Mouse (Mus musculus): Measurements from ENCODE around the gene H2al1h. TPM values are rescaled to one million over a fixed set of nuclear protein-coding genes. Genes with fewer than 3 reads are reported as not detected.
"Not testable (repeated sequence)": the region's sequence is repeated elsewhere in the genome, so short reads cannot be mapped to it uniquely, and the experiment has no call there.

H2al1h gene
- polyA plus RNA-seq, 1 experiment from 2014 or later: not detected

DNA sequence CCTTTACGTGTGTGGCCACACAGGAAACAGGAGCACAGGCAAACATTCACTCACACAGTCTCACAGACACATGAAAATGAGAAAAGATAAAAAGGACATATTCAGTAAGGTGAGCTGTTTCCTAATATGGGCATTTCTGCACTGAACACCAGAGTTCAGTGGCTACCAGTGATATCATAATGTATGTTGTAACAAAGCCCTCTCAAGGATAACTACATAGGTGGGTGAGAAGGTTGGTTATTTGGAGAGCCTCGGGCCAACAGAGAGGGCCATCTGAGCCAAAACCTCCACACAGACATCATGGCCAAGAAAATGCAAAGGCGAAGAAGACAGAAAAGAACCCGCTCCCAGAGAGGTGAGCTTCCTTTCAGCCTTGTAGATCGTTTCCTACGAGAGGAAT, 12.8 kb upstream of the H2al1h start, which contains the start of gene H2al1d:
Gene H2al1d, plus strand, starts transcription at position 301 of the 400 bp plus-strand sequence.
- no CpG with 5 or more reads among the region's 6 CpGs for WGBS
- H3K4me3 ChIP-seq (ENCODE audit: low read depth, low read length): not testable (repeated sequence)

DNA sequence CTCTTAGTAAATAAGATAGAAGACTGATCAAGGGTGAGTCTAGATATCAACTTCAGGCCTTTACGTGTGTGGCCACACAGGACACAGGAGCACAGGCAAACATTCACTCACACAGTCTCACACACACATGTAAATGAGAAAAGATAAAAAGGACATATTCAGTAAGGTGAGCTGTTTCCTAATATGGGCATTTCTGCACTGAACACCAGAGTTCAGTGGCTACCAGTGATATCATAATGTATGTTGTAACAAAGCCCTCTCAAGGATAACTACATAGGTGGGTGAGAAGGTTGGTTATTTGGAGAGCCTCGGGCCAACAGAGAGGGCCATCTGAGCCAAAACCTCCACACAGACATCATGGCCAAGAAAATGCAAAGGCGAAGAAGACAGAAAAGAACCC, 9.7 kb upstream of the H2al1h start, which contains the start of gene H2al1e:
Gene H2al1e, plus strand, starts transcription at position 301 of the 400 bp plus-strand sequence.
- H3K4me3 ChIP-seq (ENCODE audit: low read depth, low read length); ATAC-seq (replicated peaks; ENCODE audit: low FRiP score, low TSS enrichment, low read depth); H3K36me3 ChIP-seq (ENCODE audit: control insufficient read depth, insufficient read depth, low read length); H3K27me3 ChIP-seq (replicated peaks; ENCODE audit: control insufficient read depth, insufficient read depth, low read length); H3K9ac ChIP-seq (ENCODE audit: low read length); H3K4me1 ChIP-seq (replicated peaks; ENCODE audit: control insufficient read depth, insufficient read depth, low read length); H3K4me2 ChIP-seq (ENCODE audit: low read length); H3K9me3 ChIP-seq (ENCODE audit: control insufficient read depth, low read length); H3K27ac ChIP-seq (ENCODE audit: low read depth); DNase-seq (ENCODE audit: low spot score): not testable (repeated sequence)
- no CpG with 5 or more reads among the region's 3 CpGs for WGBS

More for the DNA sequence above, 12.8 kb upstream of the H2al1h start, which contains the start of gene H2al1d:
- H3K36me3 ChIP-seq (ENCODE audit: control insufficient read depth, insufficient read depth, low read length); ATAC-seq (replicated peaks; ENCODE audit: low FRiP score, low TSS enrichment, low read depth); H3K4me1 ChIP-seq (replicated peaks; ENCODE audit: control insufficient read depth, insufficient read depth, low read length); H3K9ac ChIP-seq (ENCODE audit: low read length); H3K9me3 ChIP-seq (ENCODE audit: control insufficient read depth, low read length); H3K4me2 ChIP-seq (ENCODE audit: low read length); H3K27ac ChIP-seq (ENCODE audit: low read depth); DNase-seq (ENCODE audit: low spot score); H3K27me3 ChIP-seq (replicated peaks; ENCODE audit: control insufficient read depth, insufficient read depth, low read length): not testable (repeated sequence)

DNA sequence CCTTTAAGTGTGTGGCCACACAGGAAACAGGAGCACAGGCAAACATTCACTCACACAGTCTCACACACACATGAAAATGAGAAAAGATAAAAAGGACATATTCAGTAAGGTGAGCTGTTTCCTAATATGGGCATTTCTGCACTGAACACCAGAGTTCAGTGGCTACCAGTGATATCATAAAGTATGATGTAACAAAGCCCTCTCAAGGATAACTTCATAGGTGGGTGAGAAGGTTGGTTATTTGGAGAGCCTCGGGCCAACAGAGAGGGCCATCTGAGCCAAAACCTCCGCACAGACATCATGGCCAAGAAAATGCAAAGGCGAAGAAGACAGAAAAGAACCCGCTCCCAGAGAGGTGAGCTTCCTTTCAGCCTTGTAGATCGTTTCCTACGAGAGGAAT, 6.4 kb upstream of the H2al1h start, which contains the start of gene H2al1f:
Gene H2al1f, plus strand, starts transcription at position 301 of the 400 bp plus-strand sequence.
- WGBS: no CpG with 5 or more reads among the region's 6 CpGs
- not testable (repeated sequence) for H3K4me2 ChIP-seq (ENCODE audit: low read length); DNase-seq (ENCODE audit: low spot score); H3K4me1 ChIP-seq (replicated peaks; ENCODE audit: control insufficient read depth, insufficient read depth, low read length); H3K9me3 ChIP-seq (ENCODE audit: control insufficient read depth, low read length); H3K9ac ChIP-seq (ENCODE audit: low read length); ATAC-seq (replicated peaks; ENCODE audit: low FRiP score, low TSS enrichment, low read depth); H3K4me3 ChIP-seq (ENCODE audit: low read depth, low read length); H3K36me3 ChIP-seq (ENCODE audit: control insufficient read depth, insufficient read depth, low read length); H3K27me3 ChIP-seq (replicated peaks; ENCODE audit: control insufficient read depth, insufficient read depth, low read length); H3K27ac ChIP-seq (ENCODE audit: low read depth)

DNA sequence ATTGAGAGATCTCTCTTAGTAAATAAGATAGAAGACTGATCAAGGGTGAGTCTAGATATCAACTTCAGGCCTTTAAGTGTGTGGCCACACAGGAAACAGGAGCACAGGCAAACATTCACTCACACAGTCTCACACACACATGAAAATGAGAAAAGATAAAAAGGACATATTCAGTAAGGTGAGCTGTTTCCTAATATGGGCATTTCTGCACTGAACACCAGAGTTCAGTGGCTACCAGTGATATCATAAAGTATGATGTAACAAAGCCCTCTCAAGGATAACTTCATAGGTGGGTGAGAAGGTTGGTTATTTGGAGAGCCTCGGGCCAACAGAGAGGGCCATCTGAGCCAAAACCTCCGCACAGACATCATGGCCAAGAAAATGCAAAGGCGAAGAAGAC, 3.3 kb upstream of the H2al1h start, which contains the start of gene H2al1g:
Gene H2al1g, plus strand, starts transcription at position 301 of the 400 bp plus-strand sequence.
- H3K9me3 ChIP-seq (ENCODE audit: control insufficient read depth, low read length); H3K4me1 ChIP-seq (replicated peaks; ENCODE audit: control insufficient read depth, insufficient read depth, low read length); H3K9ac ChIP-seq (ENCODE audit: low read length); DNase-seq (ENCODE audit: low spot score); H3K27ac ChIP-seq (ENCODE audit: low read depth); H3K4me3 ChIP-seq (ENCODE audit: low read depth, low read length); H3K27me3 ChIP-seq (replicated peaks; ENCODE audit: control insufficient read depth, insufficient read depth, low read length); H3K4me2 ChIP-seq (ENCODE audit: low read length); ATAC-seq (replicated peaks; ENCODE audit: low FRiP score, low TSS enrichment, low read depth); H3K36me3 ChIP-seq (ENCODE audit: control insufficient read depth, insufficient read depth, low read length): not testable (repeated sequence)
- WGBS: no CpG with 5 or more reads among the region's 3 CpGs

DNA sequence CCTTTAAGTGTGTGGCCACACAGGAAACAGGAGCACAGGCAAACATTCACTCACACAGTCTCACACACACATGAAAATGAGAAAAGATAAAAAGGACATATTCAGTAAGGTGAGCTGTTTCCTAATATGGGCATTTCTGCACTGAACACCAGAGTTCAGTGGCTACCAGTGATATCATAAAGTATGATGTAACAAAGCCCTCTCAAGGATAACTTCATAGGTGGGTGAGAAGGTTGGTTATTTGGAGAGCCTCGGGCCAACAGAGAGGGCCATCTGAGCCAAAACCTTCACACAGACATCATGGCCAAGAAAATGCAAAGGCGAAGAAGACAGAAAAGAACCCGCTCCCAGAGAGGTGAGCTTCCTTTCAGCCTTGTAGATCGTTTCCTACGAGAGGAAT, 3.1 kb downstream of the H2al1h start, which contains the start of gene H2al1i:
Gene H2al1i, plus strand, starts transcription at position 301 of the 400 bp plus-strand sequence.
- not testable (repeated sequence) for H3K27ac ChIP-seq (ENCODE audit: low read depth); H3K27me3 ChIP-seq (replicated peaks; ENCODE audit: control insufficient read depth, insufficient read depth, low read length); DNase-seq (ENCODE audit: low spot score); H3K4me1 ChIP-seq (replicated peaks; ENCODE audit: control insufficient read depth, insufficient read depth, low read length); H3K36me3 ChIP-seq (ENCODE audit: control insufficient read depth, insufficient read depth, low read length); H3K9me3 ChIP-seq (ENCODE audit: control insufficient read depth, low read length); H3K4me2 ChIP-seq (ENCODE audit: low read length); H3K9ac ChIP-seq (ENCODE audit: low read length); H3K4me3 ChIP-seq (ENCODE audit: low read depth, low read length); ATAC-seq (replicated peaks; ENCODE audit: low FRiP score, low TSS enrichment, low read depth)
- no CpG with 5 or more reads among the region's 5 CpGs for WGBS

DNA sequence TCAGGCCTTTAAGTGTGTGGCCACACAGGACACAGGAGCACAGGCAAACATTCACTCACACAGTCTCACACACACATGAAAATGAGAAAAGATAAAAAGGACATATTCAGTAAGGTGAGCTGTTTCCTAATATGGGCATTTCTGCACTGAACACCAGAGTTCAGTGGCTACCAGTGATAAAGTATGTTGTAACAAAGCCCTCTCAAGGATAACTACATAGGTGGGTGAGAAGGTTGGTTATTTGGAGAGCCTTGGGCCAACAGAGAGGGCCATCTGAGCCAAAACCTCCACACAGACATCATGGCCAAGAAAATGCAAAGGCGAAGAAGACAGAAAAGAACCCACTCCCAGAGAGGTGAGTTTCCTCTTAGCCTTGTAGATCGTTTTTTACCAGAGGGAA, 6.2 kb downstream of the H2al1h start, which contains the start of gene H2al1j:
Gene H2al1j, plus strand, starts transcription at position 301 of the 400 bp plus-strand sequence.
- not testable (repeated sequence) for H3K4me3 ChIP-seq (ENCODE audit: low read depth, low read length); H3K4me1 ChIP-seq (replicated peaks; ENCODE audit: control insufficient read depth, insufficient read depth, low read length); H3K27ac ChIP-seq (ENCODE audit: low read depth); DNase-seq (ENCODE audit: low spot score); H3K9me3 ChIP-seq (ENCODE audit: control insufficient read depth, low read length); H3K27me3 ChIP-seq (replicated peaks; ENCODE audit: control insufficient read depth, insufficient read depth, low read length); H3K4me2 ChIP-seq (ENCODE audit: low read length); H3K36me3 ChIP-seq (ENCODE audit: control insufficient read depth, insufficient read depth, low read length); ATAC-seq (replicated peaks; ENCODE audit: low FRiP score, low TSS enrichment, low read depth); H3K9ac ChIP-seq (ENCODE audit: low read length)
- 88% methylated on average over 2 of the region's 2 CpGs for WGBS

DNA sequence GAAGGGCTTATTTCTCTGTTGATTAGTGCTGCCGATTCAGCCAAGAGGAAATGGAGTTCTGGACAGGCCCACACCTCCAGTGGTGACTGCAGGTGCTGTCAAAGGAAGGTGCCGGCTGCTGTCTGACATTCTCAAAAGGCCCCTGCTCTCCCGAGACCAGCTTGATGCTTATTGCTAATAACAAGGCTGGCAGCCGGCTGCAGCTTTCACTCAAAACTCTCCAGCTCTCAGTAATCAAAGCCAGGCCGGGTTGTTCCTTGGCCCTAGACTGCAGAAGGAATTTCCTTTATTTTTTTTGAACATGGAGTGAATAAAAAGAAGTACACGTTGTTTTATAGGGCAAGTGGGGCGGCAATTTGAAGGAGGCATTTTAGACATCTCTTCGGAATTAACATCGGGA, 24.5 kb downstream of the H2al1h start:
- no peak overlapping the region for H3K9ac ChIP-seq (ENCODE audit: low read length)
- no peaks in the 10 kb centered on the region for H3K27me3 ChIP-seq (replicated peaks; ENCODE audit: control insufficient read depth, insufficient read depth, low read length)
- H3K9me3 ChIP-seq (ENCODE audit: control insufficient read depth, low read length): no peaks in the 10 kb centered on the region
- DNase-seq (ENCODE audit: low spot score) (no peak), ATAC-seq (replicated peaks; ENCODE audit: low FRiP score, low TSS enrichment, low read depth) (no peak)
- no peaks in the 10 kb centered on the region for H3K4me1 ChIP-seq (replicated peaks; ENCODE audit: control insufficient read depth, insufficient read depth, low read length)
- no peak overlapping the region for H3K4me2 ChIP-seq (ENCODE audit: low read length)
- WGBS: 65% methylated on average over 9 of the region's 9 CpGs
- H3K4me3 ChIP-seq (ENCODE audit: low read depth, low read length): no peak overlapping the region
- no peak overlapping the region for H3K27ac ChIP-seq (ENCODE audit: low read depth)
- no peaks in the 10 kb centered on the region for H3K36me3 ChIP-seq (ENCODE audit: control insufficient read depth, insufficient read depth, low read length)

DNA sequence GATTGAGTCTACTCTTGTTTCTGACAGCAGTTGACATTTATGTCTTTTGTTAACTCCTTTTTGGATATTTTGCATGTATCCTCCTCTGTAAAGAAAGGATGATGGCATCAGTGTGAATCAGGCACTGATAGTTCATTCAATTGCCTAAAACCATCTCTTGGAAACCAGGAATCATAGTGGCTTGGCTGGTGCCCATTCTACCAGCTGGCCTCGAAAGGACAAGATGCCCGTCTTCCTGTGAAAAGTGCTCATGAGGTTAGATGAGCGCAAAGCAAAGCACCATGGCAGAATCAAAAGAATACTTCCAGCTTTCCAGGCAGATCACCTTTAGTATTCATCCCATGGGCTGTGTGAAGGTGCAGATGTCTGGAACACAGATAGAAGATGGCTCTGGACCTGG, 25.5 kb downstream of the H2al1h start:
- Histone ChIP-seq H3K4me1 (replicated peaks; ENCODE audit: control insufficient read depth, insufficient read depth, low read length) (no peaks in the 10 kb centered on the region), H3K9ac (ENCODE audit: low read length) (no peak overlapping the region), H3K9me3 (ENCODE audit: control insufficient read depth, low read length) (no peaks in the 10 kb centered on the region), H3K4me2 (ENCODE audit: low read length) (no peak overlapping the region), H3K27ac (ENCODE audit: low read depth) (no peak overlapping the region), H3K4me3 (ENCODE audit: low read depth, low read length) (no peak overlapping the region), H3K36me3 (ENCODE audit: control insufficient read depth, insufficient read depth, low read length) (no peaks in the 10 kb centered on the region), H3K27me3 (replicated peaks; ENCODE audit: control insufficient read depth, insufficient read depth, low read length) (no peaks in the 10 kb centered on the region)
- 95% methylated on average over 3 of the region's 3 CpGs for WGBS
- DNase-seq (ENCODE audit: low spot score): no peak
- ATAC-seq (replicated peaks; ENCODE audit: low FRiP score, low TSS enrichment, low read depth): no peak

DNA sequence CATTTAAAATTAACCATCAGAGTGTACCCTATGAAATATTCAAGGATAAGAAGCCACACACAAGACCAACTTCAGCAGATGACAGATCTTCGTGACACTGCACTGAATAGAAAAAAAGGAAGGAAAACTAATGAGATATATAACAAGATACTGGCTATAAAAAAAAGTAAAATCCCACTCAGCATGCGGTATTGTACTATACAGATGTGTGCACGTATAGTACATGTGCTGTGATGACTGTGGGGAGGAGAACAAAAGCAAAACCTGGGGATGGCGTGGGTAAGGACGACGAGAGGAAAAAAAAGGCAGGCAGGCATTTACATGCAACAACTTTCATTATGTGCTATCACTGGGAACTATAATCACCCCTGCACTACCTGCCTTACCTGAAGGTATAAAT, 39.5 kb downstream of the H2al1h start:
- Histone ChIP-seq H3K9me3 (ENCODE audit: control insufficient read depth, low read length) (no peaks in the 10 kb centered on the region), H3K27me3 (replicated peaks; ENCODE audit: control insufficient read depth, insufficient read depth, low read length) (0 out of 2 replicates have a peak, but pooled peaks cover 6% of the 10 kb centered on the region), H3K4me2 (ENCODE audit: low read length) (no peak overlapping the region), H3K4me3 (ENCODE audit: low read depth, low read length) (no peak overlapping the region), H3K27ac (ENCODE audit: low read depth) (no peak overlapping the region), H3K4me1 (replicated peaks; ENCODE audit: control insufficient read depth, insufficient read depth, low read length) (no peaks in the 10 kb centered on the region), H3K36me3 (ENCODE audit: control insufficient read depth, insufficient read depth, low read length) (no peaks in the 10 kb centered on the region), H3K9ac (ENCODE audit: low read length) (no peak overlapping the region)
- 92% methylated on average over 6 of the region's 6 CpGs for WGBS
- DNase-seq (ENCODE audit: low spot score) (no peak), ATAC-seq (replicated peaks; ENCODE audit: low FRiP score, low TSS enrichment, low read depth) (no peak)
